Mouse (Mus musculus) cortical plate, adult 2 months (tissue): ENCODE results near the gene Gm3854. TPM values are rescaled to one million over a fixed set of nuclear protein-coding genes. Genes with fewer than 3 reads are reported as not detected.
"Not testable (repeated sequence)": the region's sequence is repeated elsewhere in the genome, so short reads cannot be mapped to it uniquely, and the experiment has no call there.

ENCODE experiments used
- H3K27ac ChIP-seq: fragments of 200-500 bp; 2 replicates; pipeline ENCODE4 v1.5.1; 2012; ENCODE audit warnings: low read length, control low read depth, inconsistent platforms; ENCODE audit not compliant: insufficient read depth
- H3K4me1 ChIP-seq: fragments of 200-500 bp; 2 replicates; pipeline ENCODE4 v1.6.1; 2011; ENCODE audit warnings: low read length; ENCODE audit not compliant: control insufficient read depth, insufficient read depth
- H3K4me3 ChIP-seq: fragments of 200-500 bp; 2 replicates; pipeline ENCODE4 v1.5.1; 2011; ENCODE audit warnings: mild to moderate bottlenecking, low read length, control low read depth; ENCODE audit not compliant: insufficient read depth
- CTCF ChIP-seq: fragments of 200-500 bp; IDR thresholded peaks from 2 replicates; pipeline ENCODE4 v1.5.1; 2011; ENCODE audit warnings: mild to moderate bottlenecking, control low read depth, low read length; ENCODE audit not compliant: insufficient read depth; ENCODE audit errors: extremely low read depth
- POLR2A ChIP-seq: fragments of 200-500 bp; IDR thresholded peaks from 2 replicates; pipeline ENCODE4 v1.6.1; 2011; ENCODE audit warnings: mild to moderate bottlenecking, low read length, control low read depth; ENCODE audit not compliant: insufficient read depth; ENCODE audit errors: extremely low read depth
- polyA plus RNA-seq: library from polyadenylated mRNA; depleted of rRNA; stranded (reverse); fragments of >200 nt; gene quantifications from 2 replicates; pipeline ENCODE4 v1.2.3, GENCODE M21; 2012; rRNA removed

The Gm3854 gene
- 3.4 and 4.2 TPM in 2 replicates for polyA plus RNA-seq

- Histone ChIP-seq H3K27ac (peak within 1 kb of the TSS; percentile 88), H3K4me1 (no peaks in the 10 kb centered on the region), H3K4me3 (peak within 1 kb of the TSS; percentile 49)
- peak; percentile 55 for TF ChIP-seq POLR2A
- no peak for TF ChIP-seq CTCF
These were observed at the start of gene Gm3854 for GRCm38 (mm10) chr7:6343501-6344071. Gene Gm3854, plus strand, starts transcription at chr7:6343759.

- H3K4me1 ChIP-seq, H3K4me3 ChIP-seq, H3K27ac ChIP-seq: not testable (repeated sequence)
These were observed 42.8 kb upstream of the Gm3854 start for GRCm38 (mm10) chr7:6300796-6301195.

- TF ChIP-seq POLR2A (no peak), CTCF (no peak)
- Histone ChIP-seq H3K27ac (peak overlapping the region; percentile 77), H3K4me3 (peak overlapping the region; percentile 95), H3K4me1 (peaks cover 3% of the 10 kb centered on the region; the same call in 1 of the 2 replicates)
These were observed 12.9 kb upstream of the Gm3854 start for GRCm38 (mm10) chr7:6330458-6331232.

- Histone ChIP-seq H3K4me3 (peak within 1 kb of the TSS; percentile 95), H3K27ac (peak within 1 kb of the TSS; percentile 77), H3K4me1 (peaks cover 3% of the 10 kb centered on the region; the same call in 1 of the 2 replicates)
- TF ChIP-seq POLR2A, result peak; percentile 62; the same call in 1 of the 2 replicates
- no peak for TF ChIP-seq CTCF
These were observed 12.2 kb upstream of the Gm3854 start, which contains the start of gene Zfp583 for GRCm38 (mm10) chr7:6331233-6331956. Gene Zfp583, minus strand, starts transcription at chr7:6331285.

GRCm38 (mm10) chr7:6339865-6340264 is 3.7 kb upstream of the Gm3854 start:
- H3K4me1 ChIP-seq, result no peaks in the 10 kb centered on the region
- TF ChIP-seq CTCF, result no peak
- no peak for TF ChIP-seq POLR2A
- H3K4me3 ChIP-seq, result no peak overlapping the region
- H3K27ac ChIP-seq, result no peak overlapping the region

- peak overlapping the region; percentile 49 for H3K4me3 ChIP-seq
- TF ChIP-seq POLR2A (no peak), CTCF (no peak)
- H3K27ac ChIP-seq, result no peak overlapping the region
- H3K4me1 ChIP-seq, result no peaks in the 10 kb centered on the region
These were observed 565 bp downstream of the Gm3854 start for GRCm38 (mm10) chr7:6344124-6344523.

- H3K4me1 ChIP-seq, result no peaks in the 10 kb centered on the region
- H3K27ac ChIP-seq, result no peak overlapping the region
- TF ChIP-seq CTCF (no peak), POLR2A (no peak)
- H3K4me3 ChIP-seq, result no peak overlapping the region
These were observed 14.6 kb downstream of the Gm3854 start for GRCm38 (mm10) chr7:6358121-6358520.

GRCm38 (mm10) chr7:6358937-6359590 is 15.5 kb downstream of the Gm3854 start:
- no peak for TF ChIP-seq CTCF
- no peak for TF ChIP-seq POLR2A
- no peak overlapping the region for H3K27ac ChIP-seq
- no peak overlapping the region for H3K4me3 ChIP-seq
- no peaks in the 10 kb centered on the region; the same call in 1 of the 2 replicates for H3K4me1 ChIP-seq

- Histone ChIP-seq H3K4me1 (no peaks in the 10 kb centered on the region; the same call in 1 of the 2 replicates), H3K4me3 (no peak overlapping the region), H3K27ac (no peak overlapping the region)
- TF ChIP-seq POLR2A, result no peak
- no peak for TF ChIP-seq CTCF
These were observed 17.0 kb downstream of the Gm3854 start for GRCm38 (mm10) chr7:6360477-6361060.
